Mouse (Mus musculus) heart, postnatal 0 days (tissue): ENCODE data around the gene Mrpl39. TPM values are rescaled to one million over a fixed set of nuclear protein-coding genes. Genes with fewer than 3 reads are reported as not detected.

Experiments used
- ATAC-seq: fragments of 200-750 bp; cut with Nextera tagmentation; 2 replicates; pipeline ENCODE4 v1.8.0; 2017; ENCODE audit warnings: low read depth, moderate number of reproducible peaks, moderate library complexity; ENCODE audit not compliant: insufficient read depth
- DNase-seq: peaks from one replicate; pipeline ENCODE4 v3.0.0-alpha.2; 2016; ENCODE audit warnings: low spot score
- H3K27ac ChIP-seq: fragments of 300-500 bp; sonication (generic); 2 replicates; pipeline ENCODE4 v1.5.1; 2014; ENCODE audit warnings: low read depth, mild to moderate bottlenecking
- H3K27me3 ChIP-seq: fragments of 300-500 bp; sonication (generic); 2 replicates; pipeline ENCODE4 v1.6.1; 2014; ENCODE audit warnings: low read length, mixed read lengths; ENCODE audit not compliant: control insufficient read depth, insufficient read depth
- H3K36me3 ChIP-seq: fragments of 300-500 bp; sonication (generic); replicated peaks from 2 replicates; pipeline ENCODE4 v1.6.1; 2014; ENCODE audit warnings: low read length, mixed read lengths; ENCODE audit not compliant: control insufficient read depth, insufficient read depth
- H3K4me1 ChIP-seq: fragments of 300-500 bp; sonication (generic); 2 replicates; pipeline ENCODE4 v1.6.1; 2014; ENCODE audit warnings: antibody characterized with exemption; ENCODE audit not compliant: control insufficient read depth, insufficient read depth
- H3K4me2 ChIP-seq: fragments of 300-500 bp; sonication (generic); 2 replicates; pipeline ENCODE4 v1.6.1; 2014; ENCODE audit warnings: low read depth, mild to moderate bottlenecking, low read length, moderate library complexity
- H3K4me3 ChIP-seq: fragments of 300-500 bp; sonication (generic); 2 replicates; pipeline ENCODE4 v1.5.1; 2014; ENCODE audit warnings: low read depth, low read length
- H3K9ac ChIP-seq: fragments of 300-500 bp; sonication (generic); replicated peaks from 2 replicates; pipeline ENCODE4 v1.6.1; 2014; ENCODE audit warnings: low read depth, low read length, mixed read lengths
- H3K9me3 ChIP-seq: fragments of 300-500 bp; sonication (generic); replicated peaks from 2 replicates; pipeline ENCODE4 v1.6.1; 2016; ENCODE audit warnings: low read length; ENCODE audit not compliant: control insufficient read depth
- CTCF ChIP-seq: IDR thresholded peaks from 2 replicates; pipeline ENCODE4 v1.5.1; 2016; ENCODE audit warnings: antibody characterized with exemption, control low read depth, low read depth
- EP300 ChIP-seq: IDR thresholded peaks from 2 replicates; pipeline ENCODE4 v1.6.1; 2016; ENCODE audit warnings: antibody characterized with exemption, low read depth
- WGBS: fragments of 180-500 bp; shearing (Covaris S2); extraction: QIAGEN DNeasy Blood & Tissue Kit; methylation state at CpG from one replicate; pipeline ENCODE4 v1.1.7; 2014; 5-methylcytosine and 5-hydroxymethylcytosine counted together
- polyA plus RNA-seq: library from polyadenylated mRNA; unstranded; fragments of >200 nt; fragmentation: Nextera tagmentation; extraction: Ambion mirVana; gene quantifications from 2 replicates; pipeline ENCODE4 v1.2.1, GENCODE M21; 2015
- total RNA-seq: library from RNA; depleted of rRNA; stranded (reverse); fragments of >200 nt; gene quantifications from 2 replicates; pipeline ENCODE4 v1.2.3, GENCODE M21; 2014; ENCODE audit warnings: low replicate concordance

Mrpl39 gene
- total and polyA plus RNA-seq, 2 experiments from 2014 or later, result 24.8 to 48.9 TPM

- Histone ChIP-seq H3K4me2 (peak overlapping the region; percentile 97), H3K27ac (no peak overlapping the region), H3K9me3 (no peaks in the 10 kb centered on the region), H3K27me3 (no peaks in the 10 kb centered on the region), H3K36me3 (no peaks in the 10 kb centered on the region), H3K4me1 (no peaks in the 10 kb centered on the region), H3K9ac (peak overlapping the region; percentile 73), H3K4me3 (peak overlapping the region; percentile 68)
- peak; percentile 9 for DNase-seq
- ATAC-seq, result peak; percentile 47
- no peak for TF ChIP-seq EP300
- no peak for TF ChIP-seq CTCF
- WGBS, result 14% methylated on average over 39 of the region's 39 CpGs
Measured at GRCm38 (mm10) chr16:84702230-84703128, 33.1 kb downstream of the Mrpl39 start.

DNA sequence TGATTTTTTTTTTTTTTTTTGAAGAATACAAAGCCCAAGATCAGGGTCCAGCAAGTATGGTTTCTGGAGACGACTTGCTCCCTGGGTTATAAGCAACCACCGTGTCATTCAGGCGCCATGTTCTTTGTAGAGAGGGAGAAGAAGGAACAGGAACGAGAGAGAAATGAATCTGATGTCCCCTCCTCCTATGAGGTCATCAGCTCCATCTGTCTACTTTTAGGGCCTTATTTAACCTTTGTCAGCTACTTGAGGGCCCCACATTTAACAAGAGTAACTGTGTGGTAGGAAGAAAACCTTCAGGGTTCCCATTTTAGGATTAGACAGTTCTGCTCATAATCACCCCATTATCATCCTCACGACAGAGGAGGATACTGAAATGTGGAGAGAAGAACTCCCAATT lies 34.5 kb downstream of the Mrpl39 start:
- TF ChIP-seq CTCF (no peak), EP300 (no peak)
- Histone ChIP-seq H3K4me2 (no peak overlapping the region), H3K27ac (no peak overlapping the region), H3K9ac (no peak overlapping the region), H3K9me3 (no peaks in the 10 kb centered on the region), H3K36me3 (no peaks in the 10 kb centered on the region), H3K4me1 (no peaks in the 10 kb centered on the region), H3K27me3 (no peaks in the 10 kb centered on the region), H3K4me3 (no peak overlapping the region)
- WGBS, result 84% methylated on average over 5 of the region's 5 CpGs
- DNase-seq (no peak), ATAC-seq (no peak)

- TF ChIP-seq CTCF (no peak), EP300 (no peak)
- H3K27me3 ChIP-seq, result no peaks in the 10 kb centered on the region
- WGBS, result 31% methylated on average over 6 of the region's 6 CpGs
- H3K9me3 ChIP-seq, result no peaks in the 10 kb centered on the region
- H3K36me3 ChIP-seq, result no peaks in the 10 kb centered on the region
- no peak overlapping the region for H3K4me2 ChIP-seq
- no peak overlapping the region for H3K9ac ChIP-seq
- DNase-seq (no peak), ATAC-seq (no peak)
- H3K4me3 ChIP-seq, result no peak overlapping the region
- no peak overlapping the region for H3K27ac ChIP-seq
- no peaks in the 10 kb centered on the region for H3K4me1 ChIP-seq
Measured at GRCm38 (mm10) chr16:84698708-84699107, 36.8 kb downstream of the Mrpl39 start.

DNA sequence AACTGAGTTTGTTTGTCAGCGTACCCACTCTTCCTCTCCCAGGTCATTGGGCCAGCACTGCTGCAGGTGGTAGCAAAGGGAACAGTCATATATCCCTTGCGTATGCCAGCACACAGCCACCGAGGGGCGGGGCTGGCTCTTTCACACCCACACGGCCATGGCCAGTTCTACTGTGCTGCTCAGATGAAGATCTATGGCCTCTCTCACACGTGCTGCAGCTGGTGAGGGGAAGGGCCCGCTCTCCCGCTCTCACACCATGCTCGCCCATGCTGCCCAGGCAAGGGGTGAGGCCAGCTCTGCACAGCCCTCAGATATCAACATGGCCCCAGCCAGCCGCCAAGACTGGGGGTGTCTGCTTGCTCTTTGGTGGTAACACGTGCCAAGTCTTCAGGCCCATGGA lies 39.4 kb downstream of the Mrpl39 start:
- Histone ChIP-seq H3K9me3 (no peaks in the 10 kb centered on the region), H3K27me3 (no peaks in the 10 kb centered on the region), H3K9ac (no peak overlapping the region), H3K27ac (no peak overlapping the region), H3K4me3 (no peak overlapping the region), H3K36me3 (no peaks in the 10 kb centered on the region), H3K4me1 (no peaks in the 10 kb centered on the region), H3K4me2 (no peak overlapping the region)
- ATAC-seq (peak; percentile 11; the same call in 1 of the 2 replicates), DNase-seq (no peak)
- TF ChIP-seq CTCF (no peak), EP300 (no peak)
- 74% methylated on average over 11 of the region's 11 CpGs for WGBS

DNA sequence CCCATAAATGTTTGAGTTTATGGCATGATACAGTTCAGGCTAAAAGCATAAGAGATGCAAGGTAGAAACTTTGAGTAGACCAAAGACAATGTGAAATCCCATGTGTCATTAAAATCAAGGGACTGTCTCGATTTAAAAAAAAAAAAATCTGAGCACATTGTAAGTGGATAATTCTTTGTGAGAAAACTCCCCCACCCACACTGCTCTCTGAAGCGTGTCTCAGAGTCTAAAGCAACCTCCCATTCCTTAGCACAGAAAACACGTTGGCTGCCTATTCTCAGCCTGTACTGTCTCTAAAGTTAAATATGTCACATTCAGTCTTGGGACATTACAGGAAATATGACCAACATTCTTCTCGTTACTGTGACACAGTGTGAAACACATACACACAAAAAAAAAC lies 53.6 kb downstream of the Mrpl39 start:
- TF ChIP-seq CTCF (no peak), EP300 (no peak)
- Histone ChIP-seq H3K9me3 (no peaks in the 10 kb centered on the region), H3K4me3 (no peak overlapping the region), H3K27ac (no peak overlapping the region), H3K36me3 (no peaks in the 10 kb centered on the region), H3K4me1 (no peaks in the 10 kb centered on the region), H3K9ac (no peak overlapping the region), H3K27me3 (no peaks in the 10 kb centered on the region), H3K4me2 (no peak overlapping the region)
- DNase-seq, result no peak
- 59% methylated on average over 4 of the region's 4 CpGs for WGBS
- no peak for ATAC-seq

GRCm38 (mm10) chr16:84680760-84681159 lies 54.8 kb downstream of the Mrpl39 start:
- TF ChIP-seq EP300 (no peak), CTCF (no peak)
- Histone ChIP-seq H3K27me3 (no peaks in the 10 kb centered on the region), H3K36me3 (no peaks in the 10 kb centered on the region), H3K4me3 (no peak overlapping the region), H3K27ac (no peak overlapping the region), H3K4me2 (no peak overlapping the region), H3K4me1 (no peaks in the 10 kb centered on the region), H3K9ac (no peak overlapping the region), H3K9me3 (no peaks in the 10 kb centered on the region)
- DNase-seq (no peak), ATAC-seq (no peak)
- WGBS, result 60% methylated on average over 5 of the region's 5 CpGs
